Mouse (Mus musculus) yolk sac, embryonic 10.5 days (tissue): ENCODE measurements around the gene Rhobtb3.

ENCODE experiments used
- DNase-seq: peaks from one replicate; pipeline ENCODE4 v3.0.0-alpha.2; 2017; ENCODE audit warnings: low spot score

Gene Rhobtb3

GRCm38 (mm10) chr13:75943189-75944043 lies at the start of gene Rhobtb3:
TSS of gene Rhobtb3 (minus strand) at chr13:75943925.
- peak; percentile 89 for DNase-seq

GRCm38 (mm10) chr13:75992169-75993028 lies 48.7 kb upstream of the Rhobtb3 start:
- DNase-seq: no peak

GRCm38 (mm10) chr13:75988096-75988495 lies 44.4 kb upstream of the Rhobtb3 start:
- DNase-seq: no peak

DNA sequence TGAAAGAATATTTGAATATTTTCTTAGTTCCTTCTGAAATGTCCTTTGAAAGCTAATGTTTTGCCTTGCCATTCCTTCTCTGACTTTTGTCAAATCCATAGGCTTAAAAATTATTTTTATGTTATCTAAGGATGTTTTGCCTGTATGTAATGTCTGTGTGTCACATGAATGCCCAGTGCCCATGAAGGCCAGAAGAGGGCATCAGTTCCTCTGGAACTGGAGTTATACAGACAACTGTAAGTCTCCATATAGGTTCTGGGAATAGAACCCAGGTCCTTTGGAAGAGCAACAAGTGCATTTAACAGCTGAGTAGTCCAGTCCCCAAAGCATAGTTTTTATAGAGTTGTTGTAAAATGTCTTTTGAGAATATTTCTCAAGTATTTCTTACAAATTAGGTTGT lies 38.2 kb upstream of the Rhobtb3 start:
- no peak for DNase-seq

GRCm38 (mm10) chr13:75976649-75977048 lies 32.9 kb upstream of the Rhobtb3 start:
- DNase-seq: peak; percentile 63

DNA sequence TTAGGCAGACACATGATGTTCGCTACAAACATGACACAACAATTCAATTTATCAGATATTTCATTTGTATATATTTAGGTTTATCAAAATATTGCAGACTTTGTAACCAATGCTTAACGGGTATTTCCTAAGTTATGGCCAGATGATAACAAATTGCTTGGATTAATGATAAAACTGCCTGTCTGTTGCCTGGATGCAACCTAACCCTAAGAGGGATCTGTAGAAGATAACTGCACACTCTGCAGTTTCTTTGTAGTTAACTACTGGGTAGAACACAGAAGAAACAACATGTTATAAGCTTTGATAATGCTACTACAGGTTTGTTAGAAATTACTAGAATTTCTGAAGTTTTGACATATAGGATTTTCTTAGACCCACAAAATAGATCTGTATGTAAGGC lies 32.5 kb upstream of the Rhobtb3 start:
- DNase-seq: no peak

GRCm38 (mm10) chr13:75975629-75976028 lies 31.9 kb upstream of the Rhobtb3 start:
- DNase-seq: no peak

GRCm38 (mm10) chr13:75974481-75974880 lies 30.8 kb upstream of the Rhobtb3 start:
- no peak for DNase-seq

DNA sequence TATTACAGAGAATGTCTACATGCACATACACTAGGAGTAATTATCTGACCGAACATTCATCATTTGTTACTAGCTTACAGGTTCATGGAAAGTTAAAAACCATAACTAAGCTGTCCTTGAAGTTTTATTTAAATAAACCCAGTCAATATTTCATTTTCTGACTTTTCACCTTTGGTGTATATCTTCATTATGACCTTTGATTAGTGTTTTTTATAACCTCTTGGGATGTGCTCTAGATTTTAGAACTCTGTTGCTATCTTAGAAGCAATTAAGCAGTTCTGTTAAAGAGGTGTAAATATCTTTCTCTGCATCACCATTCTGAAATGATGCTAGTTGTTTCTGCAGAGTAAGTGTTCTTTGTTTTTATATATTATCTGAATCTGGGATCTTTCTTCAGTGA lies 23.1 kb upstream of the Rhobtb3 start, which contains the start of gene Spata9:
Gene Spata9 (plus strand): TSS at position 301 of the 400 bp plus-strand sequence.
- no peak for DNase-seq

DNA sequence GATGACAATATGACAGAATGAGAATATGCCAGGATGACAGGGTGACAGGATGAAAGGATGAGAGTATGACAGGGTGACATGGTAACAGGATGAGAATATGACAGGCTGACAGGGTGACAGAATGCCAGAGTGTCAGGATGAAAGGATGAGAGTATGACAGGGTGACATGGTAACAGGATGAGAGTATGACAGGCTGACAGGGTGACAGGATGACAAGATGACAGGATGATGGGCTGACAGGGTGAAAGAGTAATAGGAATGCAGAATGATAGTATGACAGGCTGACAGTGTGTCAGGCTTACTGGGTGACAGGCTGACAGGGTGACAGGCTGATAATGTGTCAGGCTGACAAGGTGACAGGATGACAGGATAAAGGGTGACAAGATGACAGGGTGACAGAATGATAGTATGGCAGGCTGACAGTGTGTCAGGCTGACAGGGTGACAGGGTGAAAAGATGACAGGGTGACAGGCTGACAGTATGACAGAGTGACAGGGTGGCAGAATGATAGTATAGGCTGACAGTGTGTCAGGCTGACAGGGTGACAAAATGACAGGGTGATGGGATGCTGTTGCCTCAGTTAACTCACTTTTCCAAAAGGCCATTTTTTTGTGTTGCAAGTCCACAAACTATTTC lies 11.8 kb upstream of the Rhobtb3 start:
- no peak for DNase-seq

DNA sequence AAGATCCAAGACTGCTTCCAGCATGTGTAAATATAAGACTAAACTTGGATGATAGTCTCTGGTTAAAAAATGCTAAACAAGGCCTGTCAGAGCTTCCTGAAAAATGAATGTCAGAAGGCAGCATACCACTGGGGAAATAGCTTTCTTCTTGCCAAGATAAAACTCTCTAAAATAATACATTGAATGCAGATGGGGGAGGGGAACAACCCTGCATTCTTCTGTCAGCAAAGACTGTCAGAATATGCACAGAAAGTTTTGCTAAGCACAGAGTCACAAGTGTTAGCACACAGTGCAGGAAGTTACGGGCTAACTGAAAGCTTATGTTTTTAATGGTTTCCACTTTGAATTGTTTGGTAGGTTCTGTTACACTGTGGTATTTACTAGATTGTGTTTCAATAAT lies 6.6 kb upstream of the Rhobtb3 start:
- DNase-seq: no peak

DNA sequence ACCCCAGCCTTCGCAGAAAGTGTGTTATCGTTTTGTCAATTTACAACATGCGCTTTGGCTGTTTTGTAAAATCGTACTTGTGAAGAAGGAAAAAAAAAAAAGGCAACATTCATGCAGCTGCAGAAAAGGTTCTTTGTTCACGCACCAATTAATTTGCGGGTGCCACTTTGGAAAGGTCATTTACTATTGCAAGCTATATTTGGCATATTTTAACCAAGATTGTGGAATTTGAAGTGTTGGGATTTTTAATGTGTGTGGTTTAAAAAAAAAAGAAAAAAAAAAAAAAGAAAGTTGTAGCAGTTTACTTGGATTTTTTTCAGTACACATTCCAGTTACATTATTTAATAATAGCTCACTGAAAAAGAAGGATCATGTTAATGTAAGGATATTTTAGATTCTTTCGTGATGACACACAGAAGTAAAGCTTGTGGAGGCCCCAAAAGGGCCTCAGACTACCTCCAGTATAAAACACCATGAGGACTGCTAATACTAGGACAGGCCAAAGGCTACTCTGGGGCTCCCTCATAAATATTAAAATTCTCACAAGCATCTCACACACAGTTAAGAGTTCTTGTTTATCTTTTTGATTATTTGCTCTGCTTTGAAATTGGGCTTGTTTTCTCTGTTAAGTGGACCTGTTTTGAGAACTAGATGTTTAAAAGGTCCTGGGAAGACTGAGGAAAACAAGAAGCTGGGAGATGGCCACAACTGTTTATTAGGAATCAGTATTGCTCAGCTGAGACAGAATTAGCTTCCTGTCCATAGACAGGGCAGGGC lies 507 bp upstream of the Rhobtb3 start:
- DNase-seq: no peak

GRCm38 (mm10) chr13:75942731-75943130 lies 994 bp downstream of the Rhobtb3 start:
- DNase-seq: no peak

- no peak for DNase-seq
These were observed 2.0 kb downstream of the Rhobtb3 start for GRCm38 (mm10) chr13:75941518-75942295.

GRCm38 (mm10) chr13:75940791-75941517 lies 2.8 kb downstream of the Rhobtb3 start:
- no peak for DNase-seq

DNA sequence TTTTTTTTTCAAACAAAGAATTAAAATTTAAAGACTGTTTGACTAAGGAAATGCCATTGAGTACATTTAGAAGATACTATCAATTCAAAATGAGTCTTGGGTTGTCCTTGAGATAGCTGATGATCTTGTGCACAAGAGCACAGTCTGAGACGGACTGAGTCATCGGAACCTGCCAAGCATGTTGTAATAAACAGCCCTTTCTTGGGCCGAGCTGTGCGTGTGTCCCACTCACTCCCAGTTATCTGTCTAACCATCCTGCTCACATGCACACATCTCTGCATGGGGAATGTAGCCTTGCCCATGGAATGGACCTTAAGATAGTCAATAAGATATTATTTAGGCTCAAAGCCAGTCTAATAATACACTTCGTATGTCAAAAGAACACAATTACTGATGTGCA lies 4.9 kb downstream of the Rhobtb3 start:
- no peak for DNase-seq

- DNase-seq: no peak
These were observed 10.4 kb downstream of the Rhobtb3 start for GRCm38 (mm10) chr13:75933287-75933686.

DNA sequence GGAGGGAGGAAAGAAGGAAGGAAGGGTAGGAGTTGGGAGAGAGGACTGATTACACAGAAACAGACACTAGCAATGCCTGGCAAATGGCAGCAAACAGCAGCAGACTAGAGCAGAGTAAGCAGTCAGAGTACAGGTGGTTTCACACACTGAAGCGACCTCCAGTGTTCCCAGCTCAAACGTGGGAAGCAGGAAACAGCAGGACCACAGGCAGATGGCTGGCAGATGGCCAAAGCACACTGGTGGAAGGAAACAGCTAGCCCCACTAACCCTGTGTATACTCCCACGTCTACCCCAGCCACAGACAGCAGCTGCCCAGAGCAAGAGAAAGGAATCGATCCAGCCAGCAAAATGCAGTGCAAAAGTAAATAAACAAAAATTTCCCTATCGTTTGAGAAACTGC lies 12.7 kb downstream of the Rhobtb3 start:
- DNase-seq: no peak

DNA sequence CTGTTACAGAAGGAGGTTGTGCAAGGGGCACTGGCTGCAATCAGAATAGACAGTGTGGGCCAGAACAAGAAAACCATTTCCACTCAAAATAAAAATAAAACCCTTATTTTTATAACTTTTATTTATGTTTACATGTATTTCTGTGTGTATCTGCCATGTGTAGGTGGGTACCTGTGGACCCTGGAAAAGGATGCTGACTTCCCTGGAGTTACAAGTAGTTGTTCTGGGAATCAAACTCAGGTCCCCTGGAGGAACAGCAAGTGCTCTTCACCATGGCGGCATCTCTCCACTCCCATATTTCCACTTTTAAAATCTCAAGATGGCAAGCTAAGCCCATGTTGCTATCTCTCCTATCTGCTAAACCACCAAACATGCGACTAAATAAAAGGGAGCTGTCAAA lies 13.1 kb downstream of the Rhobtb3 start:
- no peak for DNase-seq

- DNase-seq: no peak
These were observed 13.7 kb downstream of the Rhobtb3 start for GRCm38 (mm10) chr13:75930023-75930422.
